Mouse (Mus musculus) cerebellum, postnatal 36 days (tissue): ENCODE measurements around the gene Phf13.
"Not testable (repeated sequence)": the region's sequence is repeated elsewhere in the genome, so short reads cannot be mapped to it uniquely, and the experiment has no call there.

Experiments used
- DNase-seq, 2 experiments: peaks; one replicate each; pipeline ENCODE4 v3.0.0; 2021 to 2022; ENCODE audit warnings: mixed read lengths in 2 of 2

The Phf13 gene

GRCm38 (mm10) chr4:151996173-151996950 lies at the start of gene Phf13:
Gene Phf13, minus strand, starts transcription at chr4:151996258.
- peak; percentile 98 to 99 for DNase-seq

- DNase-seq, result no peak
These were observed 48.6 kb upstream of the Phf13 start for GRCm38 (mm10) chr4:152044609-152045008.

- no peak for DNase-seq
These were observed 47.1 kb upstream of the Phf13 start for GRCm38 (mm10) chr4:152043171-152043570.

GRCm38 (mm10) chr4:152041924-152042641 lies 46.0 kb upstream of the Phf13 start:
- no peak for DNase-seq

GRCm38 (mm10) chr4:152039831-152040310 lies 43.8 kb upstream of the Phf13 start:
- DNase-seq, result no peak

- peak; percentile 92 to 94 for DNase-seq
These were observed 43.1 kb upstream of the Phf13 start, which contains the start of gene Nol9 for GRCm38 (mm10) chr4:152038985-152039830. Gene Nol9, plus strand, starts transcription at chr4:152039321.

GRCm38 (mm10) chr4:152038225-152038984 lies 42.3 kb upstream of the Phf13 start, which contains the start of gene Tas1r1:
Gene Tas1r1, minus strand, starts transcription at chr4:152038568.
- no peak for DNase-seq

GRCm38 (mm10) chr4:152036464-152036863 lies 40.4 kb upstream of the Phf13 start:
- not testable (repeated sequence) for DNase-seq

GRCm38 (mm10) chr4:152032922-152033321 lies 36.9 kb upstream of the Phf13 start:
- DNase-seq, result no peak

- no peak for DNase-seq
These were observed 33.9 kb upstream of the Phf13 start for GRCm38 (mm10) chr4:152029997-152030396.

- DNase-seq, result no peak
These were observed 33.0 kb upstream of the Phf13 start for GRCm38 (mm10) chr4:152029087-152029486.

GRCm38 (mm10) chr4:152028456-152028855 lies 32.4 kb upstream of the Phf13 start:
- DNase-seq, result no peak

GRCm38 (mm10) chr4:152027524-152027923 lies 31.5 kb upstream of the Phf13 start, which contains the start of gene Zbtb48:
Gene Zbtb48, minus strand, starts transcription at chr4:152027671.
- DNase-seq, result peak; percentile 95 to 96

GRCm38 (mm10) chr4:152026751-152027508 lies 30.9 kb upstream of the Phf13 start:
- DNase-seq, result no peak

- DNase-seq, result no peak
These were observed 28.5 kb upstream of the Phf13 start for GRCm38 (mm10) chr4:152024525-152024924.

- DNase-seq, result peak in 1 of 2 experiments; percentile 39
These were observed 26.4 kb upstream of the Phf13 start for GRCm38 (mm10) chr4:152022506-152022905.

- DNase-seq, result no peak
These were observed 25.6 kb upstream of the Phf13 start for GRCm38 (mm10) chr4:152021568-152022097.

- no peak for DNase-seq
These were observed 24.0 kb upstream of the Phf13 start for GRCm38 (mm10) chr4:152020024-152020423.

GRCm38 (mm10) chr4:152019073-152019472 lies 23.0 kb upstream of the Phf13 start:
- DNase-seq, result no peak

GRCm38 (mm10) chr4:152013036-152013813 lies 17.2 kb upstream of the Phf13 start:
- no peak for DNase-seq
